Mouse (Mus musculus): ENCODE measurements around the gene Tmsb4x.

- TF ChIP-seq CTCF (IDR thresholded peaks at IDR 0.05; ENCODE audit: control insufficient read depth, insufficient read depth, insufficient read length) = no peak
- no peak for TF ChIP-seq FOSL1 (IDR thresholded peaks at IDR 0.05; ENCODE audit: insufficient read depth, low read length, poor library complexity, severe bottlenecking)
- no peak for TF ChIP-seq USF1 (IDR thresholded peaks at IDR 0.05; ENCODE audit: low read depth)
- TF ChIP-seq CEBPB (IDR thresholded peaks at IDR 0.05; ENCODE audit: low read depth) = no peak
- no peak for TF ChIP-seq MYOD1 (IDR thresholded peaks at IDR 0.05; ENCODE audit: control insufficient read depth, insufficient read length, low read depth)
- TF ChIP-seq MYOG (IDR thresholded peaks at IDR 0.05; ENCODE audit: control insufficient read depth, extremely low read depth, insufficient read length) = no peak
- no peak for TF ChIP-seq MAX (IDR thresholded peaks at IDR 0.05)
These were observed 18.6 kb upstream of the Tmsb4x start for GRCm38 (mm10) chrX:167227756-167228155.

Data from C2C12 (cell line).